Mouse (Mus musculus): ENCODE measurements around the gene Mucl3.

DNA sequence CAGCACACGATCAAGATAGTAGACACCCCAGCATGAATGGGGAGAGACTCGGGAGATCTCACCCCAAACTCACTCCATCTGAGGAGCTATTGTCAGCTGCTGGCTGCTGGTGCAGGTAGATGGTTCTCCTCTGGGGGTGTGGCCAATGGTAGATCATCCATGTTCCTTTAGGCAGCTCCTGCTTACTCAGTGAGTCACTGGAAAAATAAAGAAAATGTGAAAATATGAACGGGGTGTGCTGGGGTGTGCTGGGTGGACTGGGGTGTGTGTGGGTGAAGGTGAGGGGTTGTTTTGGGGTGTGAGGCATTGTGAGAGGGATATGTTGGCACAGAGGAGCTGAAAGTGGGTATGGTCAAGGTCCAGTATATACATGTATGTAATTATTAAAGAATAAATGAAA, 46.1 kb downstream of the Mucl3 start:
- TF ChIP-seq GATA1 (IDR thresholded peaks at IDR 0.05; ENCODE audit: low read length): no peak
- TF ChIP-seq TAL1 (IDR thresholded peaks at IDR 0.05; ENCODE audit: low read length): no peak
